Mouse (Mus musculus) layer of hippocampus, adult 8-10 months (tissue): ENCODE data around the gene Poc5. TPM values are rescaled to one million over a fixed set of nuclear protein-coding genes. Genes with fewer than 3 reads are reported as not detected.

Experiments
- DNase-seq, 2 experiments: peaks; one replicate each; pipeline ENCODE4 v3.0.0; 2022; ENCODE audit warnings: low spot score in 2 of 2
- total RNA-seq, 4 experiments: library from RNA; stranded (reverse); gene quantifications; 2 replicates each; pipeline ENCODE4 v1.2.4; 2022

Gene Poc5
- total RNA-seq, 4 experiments from 2014 or later: 30.1 to 38.8 (median 32.8) TPM

DNA sequence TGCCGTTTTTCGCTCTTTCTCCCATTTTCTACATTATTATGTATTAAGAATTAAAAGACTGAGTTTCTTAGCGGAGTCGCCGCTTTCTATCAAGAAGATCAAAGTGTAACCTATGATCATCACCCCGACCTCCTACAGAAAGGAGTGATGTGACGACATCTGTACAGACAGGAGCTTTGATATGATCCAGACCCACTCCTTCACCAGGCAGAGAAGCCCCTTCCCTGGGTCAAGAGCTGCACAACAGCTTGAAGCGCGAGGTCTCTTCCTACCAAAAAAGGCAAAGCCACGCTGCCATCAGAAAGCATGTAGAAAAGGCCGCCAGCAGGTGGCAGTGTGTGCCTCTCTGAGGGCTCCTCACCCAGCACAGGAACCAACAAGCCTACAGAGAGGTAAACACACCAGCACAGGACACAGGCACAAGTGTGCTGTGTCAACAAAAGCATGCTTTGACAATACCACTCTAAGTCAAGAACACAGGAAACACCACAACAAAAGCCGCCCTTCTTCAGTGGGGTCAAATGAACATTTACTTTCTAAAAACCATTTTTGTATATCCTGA is 43.6 kb downstream of the Poc5 start:
- peak; percentile 66 to 91 for DNase-seq

DNA sequence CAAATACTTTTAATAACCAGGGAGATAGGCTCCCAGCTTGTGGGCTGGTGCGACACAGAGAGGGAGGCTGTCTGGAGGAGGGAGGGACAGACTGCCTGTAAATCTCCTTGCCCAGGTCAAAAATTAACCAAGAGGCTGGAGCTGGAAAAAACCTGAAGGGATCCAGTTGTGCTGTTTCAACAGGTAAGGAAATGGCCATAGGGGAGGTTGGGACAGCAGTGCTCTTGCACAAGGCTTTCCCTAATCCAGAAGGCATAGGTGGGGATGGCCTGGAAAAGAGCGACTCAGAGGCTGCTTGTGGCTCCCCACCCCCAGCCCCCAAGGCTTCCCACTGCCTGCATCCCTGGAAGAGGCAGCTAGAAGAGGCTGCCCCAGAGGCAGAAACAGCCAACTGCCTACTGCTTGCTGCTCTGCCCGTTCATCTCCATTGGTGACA is 44.3 kb downstream of the Poc5 start:
- no peak for DNase-seq

DNA sequence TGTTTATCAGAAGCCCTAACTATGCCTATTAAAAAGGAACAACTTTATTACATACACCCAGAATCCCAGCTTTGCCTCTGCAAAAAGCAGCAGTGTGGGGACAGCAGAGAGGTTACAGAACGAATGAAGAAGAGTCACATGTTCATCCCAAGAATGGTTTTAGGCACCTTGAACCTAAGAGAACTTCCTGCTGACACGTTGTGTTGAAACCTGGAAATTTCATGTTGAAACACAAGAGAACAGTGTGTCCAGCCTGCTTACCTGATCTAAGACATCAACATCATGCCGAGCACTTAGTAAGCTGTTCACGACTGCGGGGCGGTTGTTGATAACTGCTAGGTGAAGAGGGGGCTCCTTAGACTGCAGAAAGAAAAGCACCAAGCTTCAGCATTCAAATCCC is 44.9 kb downstream of the Poc5 start:
- no peak for DNase-seq

DNA sequence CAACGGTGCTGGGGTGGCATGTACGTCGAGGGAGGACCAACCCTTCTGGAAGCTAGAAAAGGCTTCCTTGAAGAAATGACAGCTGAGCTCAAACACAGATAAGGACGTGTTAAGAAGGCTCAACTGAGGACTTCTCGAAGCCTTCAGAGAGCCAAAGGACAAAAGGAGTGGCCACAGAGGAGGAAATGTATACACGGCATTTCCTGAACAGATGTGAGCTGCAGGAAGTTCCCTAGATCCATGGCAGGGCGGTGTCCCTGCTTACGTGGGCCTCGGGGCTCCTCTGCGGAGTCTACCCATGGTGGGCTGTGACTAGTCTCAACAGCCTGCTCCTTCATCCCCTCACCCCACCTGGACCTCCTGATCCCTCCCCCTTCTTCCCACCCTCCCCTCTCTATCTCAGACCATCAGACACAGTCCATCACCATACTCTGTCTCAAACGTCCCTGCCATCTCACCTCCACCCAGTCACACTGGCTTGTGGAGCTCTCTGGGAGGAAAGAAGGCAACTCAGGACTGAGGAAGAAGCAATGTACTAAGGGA is 45.6 kb downstream of the Poc5 start:
- no peak for DNase-seq

DNA sequence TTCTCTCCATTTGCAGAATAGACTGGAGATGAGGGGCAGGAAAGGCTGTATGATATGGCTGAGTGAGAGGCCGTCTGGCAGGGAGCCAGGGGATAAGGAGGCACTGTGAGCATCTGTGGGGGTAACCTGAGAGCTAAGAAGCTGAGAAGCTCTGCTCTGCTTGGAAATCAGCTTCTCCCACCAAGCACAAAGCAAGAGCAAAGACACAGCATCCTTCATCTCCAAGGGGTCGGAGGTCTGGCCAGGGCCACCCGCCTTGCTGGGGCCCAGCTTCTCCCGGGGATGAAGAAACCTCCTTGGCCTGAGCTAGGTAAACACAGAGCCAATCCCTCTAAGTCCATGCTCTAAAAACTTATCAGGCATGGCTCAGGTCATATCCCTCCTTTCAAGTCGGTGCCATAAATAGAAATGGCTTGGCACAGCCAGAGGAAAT is 46.8 kb downstream of the Poc5 start:
- DNase-seq: no peak

DNA sequence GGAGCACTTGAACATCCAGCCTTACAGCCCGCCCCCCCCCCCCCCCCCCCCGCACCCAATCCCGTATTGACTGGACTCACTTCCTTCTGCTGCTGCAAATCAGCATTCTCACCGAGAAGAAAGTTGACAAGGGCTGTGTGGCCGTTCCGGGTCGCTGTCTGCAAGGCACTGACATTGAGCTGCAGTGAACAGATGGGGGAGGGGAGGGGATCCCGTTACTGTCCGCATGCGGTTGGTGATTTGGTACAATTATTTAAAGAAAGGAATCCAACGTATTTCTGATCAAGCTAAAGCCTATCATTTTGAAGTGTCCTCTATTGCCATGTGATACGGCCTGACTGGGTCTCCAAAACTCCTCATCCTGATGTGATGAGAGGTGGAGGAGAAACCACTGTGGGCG is 47.7 kb downstream of the Poc5 start:
- no peak for DNase-seq

DNA sequence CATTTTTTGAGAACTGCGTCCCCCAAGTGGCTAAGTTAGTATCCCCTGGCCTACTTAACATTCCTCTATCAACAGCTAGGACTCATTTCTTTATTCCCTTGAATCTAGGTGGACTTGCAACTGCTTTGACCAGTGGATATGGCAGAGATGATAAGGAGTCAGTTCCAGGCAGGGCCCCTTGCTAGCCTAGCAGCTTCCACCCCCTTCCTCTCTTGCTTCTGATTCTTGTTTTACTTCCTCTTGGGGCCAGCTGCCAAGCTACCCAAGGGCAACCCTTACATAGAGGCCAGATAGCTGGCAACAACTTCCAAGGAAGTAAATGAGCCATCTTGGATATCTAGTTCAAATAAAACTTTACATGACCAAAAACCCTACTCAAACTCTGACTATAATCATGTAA is 48.8 kb downstream of the Poc5 start:
- no peak for DNase-seq

DNA sequence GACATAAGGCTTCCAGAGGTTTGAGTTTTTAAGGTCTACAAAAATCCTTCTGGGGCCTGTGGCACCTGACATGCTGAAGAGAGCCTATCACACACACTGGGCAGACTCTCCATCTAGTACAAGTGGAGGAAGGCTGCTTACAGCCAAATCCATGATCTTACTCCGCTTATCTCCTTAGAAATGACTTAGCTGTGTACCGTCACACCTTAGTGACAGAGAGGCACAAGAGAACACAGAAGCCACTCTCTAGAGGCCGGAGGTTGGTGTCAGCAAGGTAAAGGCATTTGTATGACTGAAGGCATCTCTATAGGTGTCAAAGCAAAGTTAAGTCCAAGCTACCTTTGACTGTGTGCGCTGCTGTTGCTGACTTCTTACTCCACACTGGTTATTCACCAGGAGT is 52.3 kb downstream of the Poc5 start:
- DNase-seq: no peak

DNA sequence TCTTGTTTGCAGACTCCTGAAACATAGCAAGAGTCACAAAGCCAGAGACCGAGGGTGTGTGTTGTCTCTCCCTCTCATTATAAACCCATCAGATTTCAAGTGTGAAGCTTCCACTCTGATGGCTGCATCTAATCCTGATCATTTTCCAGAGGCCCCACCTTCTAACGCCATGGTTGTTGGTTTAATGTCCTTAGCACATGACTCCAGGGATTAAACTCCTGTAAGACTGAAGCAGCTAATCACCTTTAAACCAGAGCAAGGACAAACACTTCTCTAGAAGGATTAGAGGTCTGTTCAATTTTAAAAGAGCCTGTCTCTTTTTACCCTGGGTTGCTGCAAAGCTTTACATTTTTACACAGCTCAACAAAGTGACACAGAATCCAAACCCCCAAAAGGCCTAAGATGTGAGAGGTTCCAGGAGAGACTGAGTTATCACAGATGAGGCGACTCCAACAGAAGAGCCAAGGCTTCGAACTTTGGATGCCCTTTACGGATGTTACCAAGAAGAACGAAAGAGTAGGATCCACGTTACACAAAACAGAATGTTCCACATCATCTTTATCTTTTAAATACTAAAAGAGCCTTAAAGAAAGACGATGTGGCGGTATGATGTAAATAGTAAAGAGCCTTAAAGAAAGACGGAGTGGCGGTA is 62.2 kb downstream of the Poc5 start:
- DNase-seq: no peak

DNA sequence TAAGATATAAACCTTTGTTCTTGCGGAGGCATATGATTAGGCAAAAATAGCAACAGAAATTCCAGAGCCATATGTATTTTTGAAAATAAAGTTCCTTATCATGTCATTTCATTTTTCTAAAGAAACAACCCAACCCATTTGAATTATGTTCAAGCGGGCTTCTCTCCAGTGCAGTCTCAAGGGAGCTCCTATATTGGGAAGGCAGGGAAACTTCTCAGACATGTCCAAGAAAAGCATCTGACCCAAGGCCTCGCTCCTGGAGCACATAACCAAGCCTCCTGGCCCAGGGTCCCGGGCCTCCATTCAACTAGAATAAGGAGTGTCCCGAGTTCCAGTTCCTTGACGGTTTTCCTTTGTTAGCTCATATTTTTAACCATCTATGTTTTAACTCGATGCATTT is 62.8 kb downstream of the Poc5 start:
- no peak for DNase-seq

DNA sequence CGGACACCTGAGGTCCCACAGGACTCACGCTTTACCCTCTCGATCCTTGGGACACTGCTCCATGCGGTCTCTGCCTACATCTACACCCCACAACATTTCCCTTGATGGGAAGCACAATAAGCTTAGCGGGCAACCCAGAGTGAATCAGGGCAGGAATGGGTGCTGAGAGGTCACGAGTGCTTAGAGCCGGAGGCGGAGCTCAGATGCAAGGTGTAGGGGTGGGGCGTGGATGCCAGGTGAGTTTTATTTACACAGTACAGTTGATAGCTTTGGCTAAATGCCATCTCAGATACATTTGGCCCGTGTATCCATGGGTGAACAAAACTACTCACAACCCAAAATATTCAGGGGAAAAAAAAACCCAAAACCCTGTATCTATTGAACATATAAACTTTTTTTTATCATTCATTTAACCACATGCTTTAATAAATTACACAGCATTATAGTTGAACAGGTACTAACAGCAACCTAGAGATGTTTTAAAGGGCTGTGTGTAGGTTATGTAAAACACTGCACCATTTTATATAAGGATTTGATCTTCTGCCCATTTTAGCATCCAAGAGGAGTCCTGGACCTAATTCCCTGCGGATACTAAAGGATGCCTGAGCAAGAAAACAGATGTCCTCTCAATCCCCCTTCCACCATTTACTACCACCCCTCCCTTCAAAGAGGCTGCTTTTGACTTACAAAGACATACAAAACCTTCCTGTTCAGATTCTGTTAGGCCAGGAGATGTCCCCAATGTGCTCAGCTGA is 63.5 kb downstream of the Poc5 start:
- DNase-seq: no peak

DNA sequence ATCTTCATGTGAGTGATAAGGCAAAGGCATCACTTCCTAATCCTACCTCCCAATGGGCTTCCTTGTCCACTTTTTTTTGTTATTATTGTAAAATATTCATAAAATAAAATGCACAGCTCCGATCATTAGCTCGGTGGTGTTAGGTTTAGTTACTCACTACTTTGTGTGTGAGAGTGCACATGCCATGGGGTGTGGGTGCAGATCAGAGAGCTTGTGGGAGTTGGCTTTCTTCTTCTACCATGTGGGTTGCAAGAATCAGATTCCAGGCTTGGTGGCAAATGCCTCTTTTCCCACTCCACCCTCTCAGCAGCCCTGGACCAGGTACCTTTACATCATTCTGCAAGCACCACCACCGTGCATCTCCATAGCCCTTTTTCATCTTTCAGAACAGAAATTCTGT is 64.5 kb downstream of the Poc5 start:
- DNase-seq: no peak

DNA sequence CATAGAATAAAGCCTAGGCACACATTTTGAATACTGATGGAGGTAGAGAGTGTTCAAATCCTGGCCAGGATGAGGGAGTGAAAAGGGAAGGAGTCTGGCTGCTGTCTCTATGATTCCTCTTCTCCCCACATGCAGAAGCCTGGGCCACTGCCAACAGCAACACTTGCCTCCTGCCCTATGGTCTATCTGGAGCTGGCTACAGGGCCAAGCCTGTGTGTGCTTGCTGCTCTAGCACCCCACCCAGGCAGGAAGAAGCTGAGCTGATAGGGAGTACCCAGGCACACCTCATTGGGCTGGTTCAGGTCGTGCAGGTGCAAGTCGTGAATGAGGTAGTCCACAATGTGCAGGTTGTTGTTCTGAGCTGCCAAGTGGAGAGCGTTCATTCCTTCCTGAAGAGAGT is 66.2 kb downstream of the Poc5 start:
- DNase-seq: no peak

DNA sequence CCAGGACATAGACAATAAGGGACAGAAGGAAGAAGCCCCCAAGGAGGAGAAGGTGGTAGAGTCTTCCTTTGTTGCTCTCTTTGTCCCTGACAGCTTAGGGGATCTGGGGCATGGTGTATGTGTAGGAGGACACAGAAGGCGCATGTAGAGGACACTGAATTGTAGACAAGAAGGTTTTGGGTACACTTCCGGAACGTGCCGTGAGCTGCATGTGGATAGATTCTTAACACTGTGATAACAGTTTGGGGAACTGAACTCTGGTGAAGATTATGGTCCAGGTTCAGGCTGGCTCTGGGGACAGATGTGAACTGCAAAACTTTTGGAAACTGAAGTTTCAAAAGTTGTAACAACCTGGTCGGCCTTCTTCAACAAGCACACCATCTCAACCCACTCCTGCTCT is 69.5 kb downstream of the Poc5 start:
- no peak for DNase-seq

DNA sequence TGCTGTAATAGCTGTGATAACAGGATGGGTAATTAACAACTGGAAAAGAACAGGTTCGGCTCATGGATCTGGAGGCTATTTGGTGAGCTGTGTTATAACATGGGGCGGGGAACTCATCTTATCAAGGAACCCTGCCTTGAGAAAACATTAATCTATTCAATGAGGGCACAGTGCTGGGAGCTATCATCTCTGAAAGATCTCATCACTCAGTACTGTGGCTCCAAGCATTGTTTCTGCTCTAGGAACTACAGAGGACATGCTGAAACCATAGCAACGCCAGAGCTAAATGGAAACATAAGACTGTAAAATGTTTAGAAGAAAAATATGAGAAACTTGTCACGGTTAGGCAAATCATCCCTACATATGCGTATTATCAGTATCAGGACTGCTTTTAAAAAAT is 69.9 kb downstream of the Poc5 start:
- no peak for DNase-seq

DNA sequence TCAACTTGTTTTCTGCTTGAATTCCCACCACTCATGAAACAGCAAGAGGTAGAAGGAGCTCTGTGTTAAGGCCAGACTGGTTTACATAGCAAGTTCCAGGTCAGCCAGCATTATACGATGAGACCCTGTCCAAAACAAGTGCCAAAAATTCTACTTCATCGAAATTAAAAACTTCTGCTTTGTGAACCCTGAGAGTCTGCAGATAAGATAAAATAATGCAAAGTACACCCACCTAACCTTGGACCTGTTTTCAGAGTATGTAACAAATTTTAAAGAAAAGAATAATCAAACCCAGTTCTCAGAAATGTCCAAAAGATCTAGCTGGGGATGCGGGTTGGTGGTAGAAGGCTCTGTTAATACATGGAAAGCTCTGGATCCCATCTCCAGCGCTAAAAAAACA is 70.5 kb downstream of the Poc5 start:
- no peak for DNase-seq

DNA sequence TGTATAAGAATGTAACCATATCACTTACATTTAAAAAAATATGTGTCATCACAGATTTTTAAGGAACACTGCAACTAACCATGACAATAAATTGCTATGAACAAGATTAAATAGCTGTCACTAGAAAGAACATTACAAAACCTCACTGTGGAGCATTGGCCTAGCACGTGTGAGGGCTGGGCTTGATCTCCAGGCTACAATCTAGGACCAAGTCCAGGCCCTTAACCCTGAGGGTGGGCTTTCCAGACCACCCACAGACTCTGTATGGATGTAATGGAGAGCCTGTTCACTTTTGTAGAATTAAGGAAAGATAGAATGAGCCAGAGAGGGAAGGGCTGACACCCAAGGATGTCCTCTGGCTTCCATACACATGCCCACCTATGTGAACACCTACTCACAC is 74.5 kb downstream of the Poc5 start:
- no peak for DNase-seq

DNA sequence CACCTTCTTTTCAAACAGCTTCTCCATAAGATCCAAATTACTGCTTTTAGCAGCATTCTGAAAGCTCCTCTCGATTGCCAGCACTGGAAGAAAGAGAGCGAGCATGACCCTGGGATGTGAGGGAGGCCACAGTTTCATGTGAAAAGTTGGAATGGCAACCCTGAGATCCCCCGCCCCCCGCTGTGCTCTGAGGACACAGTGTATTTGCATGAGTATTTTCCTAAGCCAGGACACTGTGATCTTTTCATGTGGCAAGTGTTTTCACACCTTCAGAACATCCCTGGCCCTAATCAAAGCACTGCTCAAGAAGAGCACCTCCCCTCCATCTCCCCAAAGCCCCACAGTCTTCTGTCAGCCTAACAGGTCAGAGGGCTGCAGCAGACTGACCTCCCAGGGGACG is 77.2 kb downstream of the Poc5 start:
- no peak for DNase-seq
